Comparison of ENCODE assay signal across 8 mouse cellular contexts in genomic region chr2:24679012-24679651, GRCm38 (mm10).
DNase-seq lines count a peak whose midpoint lies in the region; ATAC-seq and TF ChIP-seq lines count a peak whose summit lies in the region.

No protein-coding gene starts in this region.

- H3K4me2 ChIP-seq in forebrain, embryonic 12.5 days: peak overlapping the region; percentile 53
- peak overlapping the region; percentile 29 for H3K4me2 ChIP-seq in hindbrain, embryonic 15.5 days
- peak overlapping the region; percentile 62 for H3K4me2 ChIP-seq in limb, embryonic 12.5 days
- peak overlapping the region; percentile 41 for H3K4me2 ChIP-seq in midbrain, embryonic 11.5 days

- no peaks in the 10 kb centered on the region for H3K4me1 ChIP-seq in ES-Bruce4 (ENCODE audit: control insufficient read depth, insufficient read depth, low read length)
- H3K4me1 ChIP-seq in forebrain, embryonic 12.5 days: peaks cover 4% of the 10 kb centered on the region
- peaks cover 9% of the 10 kb centered on the region; the same call in 1 of the 2 replicates for H3K4me1 ChIP-seq in hindbrain, embryonic 15.5 days (replicated peaks)
- H3K4me1 ChIP-seq in limb, embryonic 12.5 days (replicated peaks): peaks cover 7% of the 10 kb centered on the region; the same call in 1 of the 2 replicates
- H3K4me1 ChIP-seq in midbrain, embryonic 11.5 days (ENCODE audit: control insufficient read depth, insufficient read depth, low read length): peaks cover 5% of the 10 kb centered on the region; the same call in 1 of the 2 replicates
- peaks cover 2% of the 10 kb centered on the region for H3K4me1 ChIP-seq in small intestine, adult 2 months (ENCODE audit: control insufficient read depth, insufficient read depth, insufficient read length, low read length)

- ATAC-seq in forebrain, embryonic 12.5 days (ENCODE audit: low FRiP score): peak; percentile 72; the same call in 1 of the 2 replicates
- peak; percentile 67 for ATAC-seq in hindbrain, embryonic 15.5 days (ENCODE audit: low FRiP score, low read depth)
- ATAC-seq in limb, embryonic 12.5 days (ENCODE audit: insufficient number of reproducible peaks, insufficient read depth, low FRiP score, low TSS enrichment, low read depth): peak; percentile 47; the same call in 1 of the 2 replicates
- peak; percentile 72 for ATAC-seq in midbrain, embryonic 11.5 days (ENCODE audit: low FRiP score)

- WGBS in forebrain, embryonic 12.5 days: 30% methylated on average over 50 of the region's 50 CpGs
- WGBS in hindbrain, embryonic 15.5 days: 28% methylated on average over 50 of the region's 50 CpGs
- WGBS in limb, embryonic 12.5 days: 34% methylated on average over 50 of the region's 50 CpGs
- WGBS in midbrain, embryonic 11.5 days: 33% methylated on average over 50 of the region's 50 CpGs
- 19% methylated on average over 50 of the region's 50 CpGs for WGBS in small intestine, adult 2 months

- no peaks in the 10 kb centered on the region for H3K36me3 ChIP-seq in ES-Bruce4 (ENCODE audit: control insufficient read depth, insufficient read depth, low read length, poor library complexity, severe bottlenecking)
- peaks cover 8% of the 10 kb centered on the region; the same call in 1 of the 2 replicates for H3K36me3 ChIP-seq in forebrain, embryonic 12.5 days (replicated peaks)
- H3K36me3 ChIP-seq in hindbrain, embryonic 15.5 days: peaks cover 25% of the 10 kb centered on the region
- H3K36me3 ChIP-seq in limb, embryonic 12.5 days: no peaks in the 10 kb centered on the region
- no peaks in the 10 kb centered on the region for H3K36me3 ChIP-seq in midbrain, embryonic 11.5 days (ENCODE audit: control insufficient read depth, insufficient read depth, low read length)
- no peaks in the 10 kb centered on the region for H3K36me3 ChIP-seq in small intestine, adult 2 months (ENCODE audit: control insufficient read depth, insufficient read depth, low read length)

- no peak overlapping the region for H3K9ac ChIP-seq in ES-Bruce4 (ENCODE audit: low read depth, poor library complexity, severe bottlenecking)
- H3K9ac ChIP-seq in forebrain, embryonic 12.5 days: no peak overlapping the region
- no peak overlapping the region for H3K9ac ChIP-seq in hindbrain, embryonic 15.5 days
- H3K9ac ChIP-seq in limb, embryonic 12.5 days (replicated peaks): peak overlapping the region; percentile 31; the same call in 1 of the 2 replicates
- no peak overlapping the region for H3K9ac ChIP-seq in midbrain, embryonic 11.5 days (ENCODE audit: low read length)

- no peaks in the 10 kb centered on the region for H3K9me3 ChIP-seq in ES-Bruce4 (replicated peaks; ENCODE audit: control insufficient read depth, insufficient read depth, low read length, poor library complexity, severe bottlenecking)
- H3K9me3 ChIP-seq in forebrain, embryonic 12.5 days: no peaks in the 10 kb centered on the region
- no peaks in the 10 kb centered on the region for H3K9me3 ChIP-seq in hindbrain, embryonic 15.5 days
- H3K9me3 ChIP-seq in limb, embryonic 12.5 days: no peaks in the 10 kb centered on the region
- H3K9me3 ChIP-seq in midbrain, embryonic 11.5 days (ENCODE audit: control insufficient read depth, low read length): no peaks in the 10 kb centered on the region

- peak; percentile 29 for TF ChIP-seq CTCF in ES-Bruce4 (IDR thresholded peaks at IDR 0.05; ENCODE audit: low read depth, low read length)
- peak; percentile 22; the same call in 1 of the 2 replicates for TF ChIP-seq CTCF in small intestine, adult 2 months (IDR thresholded peaks at IDR 0.05; ENCODE audit: extremely low read depth, insufficient read length, insufficient replicate concordance, low read depth, low read length)

- H3K27ac ChIP-seq in ES-Bruce4 (ENCODE audit: insufficient read depth, low read length): no peak overlapping the region
- H3K27ac ChIP-seq in forebrain, embryonic 12.5 days: no peak overlapping the region
- H3K27ac ChIP-seq in hindbrain, embryonic 15.5 days (replicated peaks): no peak overlapping the region
- no peak overlapping the region for H3K27ac ChIP-seq in limb, embryonic 12.5 days
- no peak overlapping the region for H3K27ac ChIP-seq in midbrain, embryonic 11.5 days (ENCODE audit: low read depth, low read length)
- H3K27ac ChIP-seq in small intestine, adult 2 months (ENCODE audit: insufficient read depth, low read depth, low read length): no peak overlapping the region

- DNase-seq in adrenal gland, adult 8-10 months: peak; percentile 5
- DNase-seq in midbrain, embryonic 11.5 days (ENCODE audit: low spot score, missing footprints): peak; percentile 91
- no peak for DNase-seq in adipocyte (ENCODE audit: low spot score)

- H3K27me3 ChIP-seq in ES-Bruce4 (ENCODE audit: control insufficient read depth, insufficient read depth, low read length, poor library complexity, severe bottlenecking): no peaks in the 10 kb centered on the region
- peaks cover 24% of the 10 kb centered on the region; the same call in 1 of the 2 replicates for H3K27me3 ChIP-seq in forebrain, embryonic 12.5 days
- H3K27me3 ChIP-seq in hindbrain, embryonic 15.5 days: no peaks in the 10 kb centered on the region
- H3K27me3 ChIP-seq in limb, embryonic 12.5 days: peaks cover 31% of the 10 kb centered on the region
- H3K27me3 ChIP-seq in midbrain, embryonic 11.5 days (ENCODE audit: control insufficient read depth, insufficient read depth, low read length): no peaks in the 10 kb centered on the region
- H3K27me3 ChIP-seq in small intestine, adult 2 months (ENCODE audit: control insufficient read depth, insufficient read depth, low read length): no peaks in the 10 kb centered on the region

- TF ChIP-seq POLR2A in ES-Bruce4 (IDR thresholded peaks at IDR 0.05; ENCODE audit: insufficient read depth, low read length): no peak
- no peak for TF ChIP-seq POLR2A in small intestine, adult 2 months (IDR thresholded peaks at IDR 0.05; ENCODE audit: low read depth, low read length)

- TF ChIP-seq EP300 in ES-Bruce4 (IDR thresholded peaks at IDR 0.05; ENCODE audit: insufficient read depth, low read depth, low read length): no peak

- peak overlapping the region; percentile 4 for H3K4me3 ChIP-seq in ES-Bruce4 (ENCODE audit: low read depth, low read length)
- H3K4me3 ChIP-seq in forebrain, embryonic 12.5 days (replicated peaks): peak overlapping the region; percentile 21
- H3K4me3 ChIP-seq in hindbrain, embryonic 15.5 days: no peak overlapping the region
- H3K4me3 ChIP-seq in limb, embryonic 12.5 days (replicated peaks): peak overlapping the region; percentile 30
- no peak overlapping the region for H3K4me3 ChIP-seq in midbrain, embryonic 11.5 days (ENCODE audit: low read depth, low read length)
- H3K4me3 ChIP-seq in small intestine, adult 2 months (ENCODE audit: low read depth, low read length): peak overlapping the region; percentile 35

Comparison
In these comparisons a context has a peak if more than half of its experiments do, and no peak if none do; other contexts are left out.
1. H3K4me3 ChIP-seq: peak in ES-Bruce4 (single experiment), forebrain, embryonic 12.5 days (single experiment), limb, embryonic 12.5 days (single experiment) and small intestine, adult 2 months (single experiment); none in hindbrain, embryonic 15.5 days (single experiment) and midbrain, embryonic 11.5 days (single experiment).
2. Peak in every context shown above with its lines, with median percentiles within 50 percentile points of each other: ATAC-seq and H3K4me2 ChIP-seq.